Mouse (Mus musculus) liver, embryonic 16.5 days (tissue): ENCODE data around the gene Gsta3. TPM values are rescaled to one million over a fixed set of nuclear protein-coding genes. Genes with fewer than 3 reads are reported as not detected.

Experiments used
- ATAC-seq: fragments of 200-750 bp; cut with Nextera tagmentation; 2 replicates; pipeline ENCODE4 v1.8.0; 2017; ENCODE audit warnings: low read depth, mild to moderate bottlenecking, moderate number of reproducible peaks, moderate library complexity
- H3K27ac ChIP-seq: fragments of 300-500 bp; sonication (generic); 2 replicates; pipeline ENCODE4 v1.5.1; 2014; ENCODE audit warnings: mild to moderate bottlenecking, low read length
- H3K27me3 ChIP-seq: fragments of 300-500 bp; sonication (generic); 2 replicates; pipeline ENCODE4 v1.6.1; 2014; ENCODE audit warnings: low read depth, low read length, mixed read lengths; ENCODE audit not compliant: control insufficient read depth, insufficient read depth
- H3K36me3 ChIP-seq: fragments of 300-500 bp; sonication (generic); 2 replicates; pipeline ENCODE4 v1.6.1; 2014; ENCODE audit warnings: mild to moderate bottlenecking; ENCODE audit not compliant: control insufficient read depth, insufficient read depth
- H3K4me1 ChIP-seq: fragments of 300-500 bp; sonication (generic); 2 replicates; pipeline ENCODE4 v1.6.1; 2014; ENCODE audit warnings: low read depth, low read length, mixed read lengths; ENCODE audit not compliant: control insufficient read depth
- H3K4me2 ChIP-seq: fragments of 300-500 bp; sonication (generic); 2 replicates; pipeline ENCODE4 v1.6.1; 2014; ENCODE audit warnings: low read depth, low read length, mixed read lengths
- H3K4me3 ChIP-seq: fragments of 300-500 bp; sonication (generic); 2 replicates; pipeline ENCODE4 v1.5.1; 2014; ENCODE audit warnings: low read depth, mild to moderate bottlenecking, low read length
- H3K9ac ChIP-seq: fragments of 300-500 bp; sonication (generic); 2 replicates; pipeline ENCODE4 v1.6.1; 2014; ENCODE audit warnings: low read depth, low read length
- H3K9me3 ChIP-seq: fragments of 300-500 bp; sonication (generic); replicated peaks from 2 replicates; pipeline ENCODE4 v1.6.1; 2016; ENCODE audit warnings: low read length; ENCODE audit not compliant: control insufficient read depth
- WGBS: fragments of 180-500 bp; shearing (Covaris S2); extraction: QIAGEN DNeasy Blood & Tissue Kit; methylation state at CpG from one replicate; pipeline ENCODE4 v1.1.7; 2014; ENCODE audit not compliant: insufficient replicate concordance; 5-methylcytosine and 5-hydroxymethylcytosine counted together
- polyA plus RNA-seq: library from polyadenylated mRNA; unstranded; fragments of >200 nt; fragmentation: Nextera tagmentation; extraction: Ambion mirVana; gene quantifications from 2 replicates; pipeline ENCODE4 v1.2.1, GENCODE M21; 2015

The Gsta3 gene
- polyA plus RNA-seq, 1 experiment from 2014 or later = 162 TPM

GRCm38 (mm10) chr1:21231744-21232464 lies 8.5 kb upstream of the Gsta3 start:
- Histone ChIP-seq H3K27ac (peak overlapping the region; percentile 75), H3K4me2 (no peak overlapping the region), H3K9ac (no peak overlapping the region), H3K27me3 (no peaks in the 10 kb centered on the region), H3K4me3 (no peak overlapping the region), H3K36me3 (no peaks in the 10 kb centered on the region), H3K9me3 (no peaks in the 10 kb centered on the region), H3K4me1 (peaks cover 2% of the 10 kb centered on the region; the same call in 1 of the 2 replicates)
- 53% methylated on average over 5 of the region's 5 CpGs for WGBS
- peak; percentile 90 for ATAC-seq

- Histone ChIP-seq H3K4me1 (peaks cover 2% of the 10 kb centered on the region; the same call in 1 of the 2 replicates), H3K36me3 (no peaks in the 10 kb centered on the region), H3K9me3 (no peaks in the 10 kb centered on the region), H3K9ac (no peak overlapping the region), H3K4me2 (no peak overlapping the region), H3K4me3 (no peak overlapping the region), H3K27me3 (no peaks in the 10 kb centered on the region), H3K27ac (peak overlapping the region; percentile 75)
- ATAC-seq = no peak
- WGBS = 60% methylated on average over 1 of the region's 1 CpGs
Measured at GRCm38 (mm10) chr1:21232516-21232915, 7.9 kb upstream of the Gsta3 start.

- 75% methylated on average over 6 of the region's 6 CpGs for WGBS
- peaks cover 2% of the 10 kb centered on the region; the same call in 1 of the 2 replicates for H3K4me1 ChIP-seq
- ATAC-seq = no peak
- no peaks in the 10 kb centered on the region for H3K27me3 ChIP-seq
- no peak overlapping the region for H3K4me2 ChIP-seq
- no peaks in the 10 kb centered on the region for H3K9me3 ChIP-seq
- no peak overlapping the region for H3K27ac ChIP-seq
- no peaks in the 10 kb centered on the region for H3K36me3 ChIP-seq
- H3K9ac ChIP-seq = no peak overlapping the region
- H3K4me3 ChIP-seq = no peak overlapping the region
Measured at GRCm38 (mm10) chr1:21235359-21235758, 5.0 kb upstream of the Gsta3 start.

- no peaks in the 10 kb centered on the region for H3K4me1 ChIP-seq
- peak overlapping the region; percentile 46 for H3K4me3 ChIP-seq
- 35% methylated on average over 1 of the region's 1 CpGs for WGBS
- no peaks in the 10 kb centered on the region for H3K27me3 ChIP-seq
- H3K36me3 ChIP-seq = no peaks in the 10 kb centered on the region
- H3K9me3 ChIP-seq = no peaks in the 10 kb centered on the region
- peak overlapping the region; percentile 28; the same call in 1 of the 2 replicates for H3K4me2 ChIP-seq
- ATAC-seq = no peak
- H3K9ac ChIP-seq = peak overlapping the region; percentile 29; the same call in 1 of the 2 replicates
- peak overlapping the region; percentile 37 for H3K27ac ChIP-seq
Measured at GRCm38 (mm10) chr1:21241096-21241495, 707 bp downstream of the Gsta3 start.

GRCm38 (mm10) chr1:21244290-21244960 lies 4.0 kb downstream of the Gsta3 start:
- H3K4me2 ChIP-seq = peak overlapping the region; percentile 51; the same call in 1 of the 2 replicates

GRCm38 (mm10) chr1:21246136-21246535 lies 5.7 kb downstream of the Gsta3 start:
- Histone ChIP-seq H3K27ac (no peak overlapping the region), H3K27me3 (no peaks in the 10 kb centered on the region), H3K4me2 (no peak overlapping the region), H3K9me3 (no peaks in the 10 kb centered on the region), H3K36me3 (no peaks in the 10 kb centered on the region), H3K9ac (no peak overlapping the region), H3K4me1 (no peaks in the 10 kb centered on the region; the same call in 1 of the 2 replicates), H3K4me3 (no peak overlapping the region)
- ATAC-seq = no peak; the same call in 1 of the 2 replicates
- WGBS = 60% methylated on average over 3 of the region's 3 CpGs

More at GRCm38 (mm10) chr1:21244290-21244960, 4.0 kb downstream of the Gsta3 start:
- Histone ChIP-seq H3K4me1 (no peaks in the 10 kb centered on the region; the same call in 1 of the 2 replicates), H3K36me3 (no peaks in the 10 kb centered on the region), H3K4me3 (no peak overlapping the region), H3K27ac (no peak overlapping the region), H3K9me3 (no peaks in the 10 kb centered on the region), H3K27me3 (no peaks in the 10 kb centered on the region), H3K9ac (no peak overlapping the region)
- no peak for ATAC-seq
- WGBS = 45% methylated on average over 4 of the region's 4 CpGs

GRCm38 (mm10) chr1:21247896-21248295 lies 7.5 kb downstream of the Gsta3 start:
- no peak overlapping the region for H3K4me3 ChIP-seq
- ATAC-seq = no peak
- H3K9ac ChIP-seq = no peak overlapping the region
- H3K36me3 ChIP-seq = no peaks in the 10 kb centered on the region
- no peaks in the 10 kb centered on the region for H3K27me3 ChIP-seq
- no peak overlapping the region for H3K27ac ChIP-seq
- H3K4me1 ChIP-seq = no peaks in the 10 kb centered on the region; the same call in none of the 2 replicates
- H3K9me3 ChIP-seq = no peaks in the 10 kb centered on the region
- H3K4me2 ChIP-seq = no peak overlapping the region

GRCm38 (mm10) chr1:21248560-21249390 lies 8.4 kb downstream of the Gsta3 start:
- Histone ChIP-seq H3K27ac (no peak overlapping the region), H3K9ac (no peak overlapping the region), H3K4me3 (no peak overlapping the region), H3K36me3 (no peaks in the 10 kb centered on the region), H3K9me3 (no peaks in the 10 kb centered on the region), H3K4me1 (no peaks in the 10 kb centered on the region; the same call in none of the 2 replicates), H3K4me2 (no peak overlapping the region), H3K27me3 (no peaks in the 10 kb centered on the region)
- WGBS = 47% methylated on average over 9 of the region's 9 CpGs
- no peak for ATAC-seq
